Mouse (Mus musculus) intestine, embryonic 14.5 days (tissue): ENCODE results near the gene Elac2. TPM values are rescaled to one million over a fixed set of nuclear protein-coding genes. Genes with fewer than 3 reads are reported as not detected.

ENCODE experiments used
- ATAC-seq: fragments of 200-750 bp; cut with Nextera tagmentation; replicated peaks from 2 replicates; pipeline ENCODE4 v1.8.0; 2017; ENCODE audit warnings: low read depth, moderate number of reproducible peaks, moderate TSS enrichment, moderate library complexity; ENCODE audit not compliant: low FRiP score, low TSS enrichment
- DNase-seq: peaks from one replicate; pipeline ENCODE4 v3.0.0-alpha.2; 2018; ENCODE audit warnings: low spot score
- H3K27ac ChIP-seq: fragments of 300-500 bp; sonication (generic); 2 replicates; pipeline ENCODE4 v1.5.1; 2014; ENCODE audit warnings: low read depth, mild to moderate bottlenecking, control low read depth
- H3K27me3 ChIP-seq: fragments of 300-500 bp; sonication (generic); replicated peaks from 2 replicates; pipeline ENCODE4 v1.6.1; 2014; ENCODE audit warnings: low read length, control low read depth; ENCODE audit not compliant: control insufficient read depth, insufficient read depth
- H3K36me3 ChIP-seq: fragments of 300-500 bp; sonication (generic); 2 replicates; pipeline ENCODE4 v1.6.1; 2014; ENCODE audit warnings: low read length, control low read depth; ENCODE audit not compliant: control insufficient read depth, insufficient read depth
- H3K4me1 ChIP-seq: fragments of 300-500 bp; sonication (generic); replicated peaks from 2 replicates; pipeline ENCODE4 v1.6.1; 2014; ENCODE audit warnings: low read length, control low read depth, mixed read lengths; ENCODE audit not compliant: control insufficient read depth, insufficient read depth
- H3K4me2 ChIP-seq: fragments of 300-500 bp; sonication (generic); 2 replicates; pipeline ENCODE4 v1.6.1; 2014; ENCODE audit warnings: low read length
- H3K4me3 ChIP-seq: fragments of 300-500 bp; sonication (generic); 2 replicates; pipeline ENCODE4 v1.5.1; 2014; ENCODE audit warnings: low read depth, low read length, control low read depth, mixed read lengths
- H3K9ac ChIP-seq: fragments of 300-500 bp; sonication (generic); 2 replicates; pipeline ENCODE4 v1.6.1; 2014; ENCODE audit warnings: mild to moderate bottlenecking, low read length
- H3K9me3 ChIP-seq: fragments of 300-500 bp; sonication (generic); 2 replicates; pipeline ENCODE4 v1.6.1; 2016; ENCODE audit warnings: low read length, control low read depth; ENCODE audit not compliant: control insufficient read depth
- WGBS: fragments of 180-500 bp; shearing (Covaris S2); extraction: QIAGEN DNeasy Blood & Tissue Kit; methylation state at CpG from one replicate; pipeline ENCODE4 v1.1.7; 2014; 5-methylcytosine and 5-hydroxymethylcytosine counted together
- polyA plus RNA-seq: library from polyadenylated mRNA; unstranded; fragments of >200 nt; fragmentation: Nextera tagmentation; extraction: Ambion mirVana; gene quantifications from 2 replicates; pipeline ENCODE4 v1.2.1, GENCODE M21; 2014

The Elac2 gene
- polyA plus RNA-seq: 31.5 and 32.9 TPM in 2 replicates

DNA sequence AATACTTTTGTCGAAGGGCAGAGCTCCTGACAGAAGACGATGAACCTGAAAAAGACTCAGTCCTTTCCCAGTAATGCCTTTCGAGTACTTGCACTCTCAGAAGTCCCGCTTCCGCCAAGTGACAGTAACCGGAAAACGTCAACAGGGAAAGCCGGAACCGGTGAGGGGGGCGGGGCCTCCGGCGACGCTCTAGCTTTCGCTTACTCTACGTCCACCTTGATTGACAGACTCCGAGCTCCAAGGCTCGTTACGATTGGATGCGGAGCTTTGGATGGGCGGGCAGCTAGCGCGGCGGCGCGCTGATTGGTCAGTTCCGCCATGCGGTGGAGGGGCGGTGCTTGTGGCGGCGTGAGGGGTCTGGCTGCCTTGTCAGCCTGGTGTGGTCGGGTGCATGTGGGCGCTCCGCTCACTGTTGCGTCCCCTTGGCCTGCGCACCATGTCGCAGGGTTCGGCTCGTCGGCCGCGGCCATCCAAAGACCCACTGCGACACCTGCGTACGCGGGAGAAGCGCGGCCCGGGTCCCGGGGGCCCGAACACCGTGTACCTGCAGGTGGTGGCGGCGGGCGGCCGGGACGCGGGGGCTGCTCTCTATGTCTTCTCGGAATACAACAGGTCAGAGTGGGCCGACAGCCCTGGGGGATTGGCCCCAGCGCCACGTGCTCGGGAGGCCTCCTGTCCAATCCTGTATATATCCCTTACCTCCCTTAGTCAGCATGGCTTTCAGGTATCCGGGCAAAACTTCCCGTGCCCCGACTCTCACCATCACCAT lies at the start of gene Elac2:
Gene Elac2 (plus strand): TSS at position 319 of the 769 bp plus-strand sequence.
- H3K36me3 ChIP-seq: peaks cover 20% of the 10 kb centered on the region
- no peak within 1 kb of the TSS; the same call in 1 of the 2 replicates for H3K27ac ChIP-seq
- WGBS: under 1% methylated on average over 65 of the region's 65 CpGs
- H3K27me3 ChIP-seq: no peaks in the 10 kb centered on the region
- H3K4me2 ChIP-seq: peak within 1 kb of the TSS; percentile 84
- ATAC-seq (peak; percentile 100), DNase-seq (peak; percentile 96)
- no peaks in the 10 kb centered on the region for H3K9me3 ChIP-seq
- peak within 1 kb of the TSS; percentile 87 for H3K4me3 ChIP-seq
- H3K4me1 ChIP-seq: peaks cover 14% of the 10 kb centered on the region
- peak within 1 kb of the TSS; percentile 80 for H3K9ac ChIP-seq

DNA sequence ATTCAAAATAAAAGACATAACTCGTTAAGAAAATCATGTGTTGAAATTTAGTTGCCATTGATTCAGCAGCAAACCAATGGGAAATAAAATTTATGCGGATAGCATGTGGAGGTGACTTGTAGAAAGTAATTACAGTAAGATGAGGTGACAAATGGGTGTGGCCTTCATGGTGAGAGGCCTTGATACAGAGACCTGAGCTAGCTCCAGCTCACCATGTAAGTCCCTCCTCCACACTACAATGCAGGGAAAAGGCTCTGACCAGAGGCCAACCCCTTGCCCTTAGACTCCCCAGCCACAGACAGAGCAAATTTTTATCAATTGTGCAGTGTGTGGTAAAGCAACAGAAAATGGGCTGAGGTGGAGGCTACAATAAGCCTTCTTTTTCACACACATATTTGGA lies 49.7 kb upstream of the Elac2 start:
- no peak overlapping the region for H3K27ac ChIP-seq
- H3K4me1 ChIP-seq: no peaks in the 10 kb centered on the region
- H3K4me2 ChIP-seq: no peak overlapping the region
- no peaks in the 10 kb centered on the region for H3K27me3 ChIP-seq
- DNase-seq: no peak
- H3K36me3 ChIP-seq: no peaks in the 10 kb centered on the region
- no peak overlapping the region for H3K4me3 ChIP-seq
- no peaks in the 10 kb centered on the region for H3K9me3 ChIP-seq
- no peak for ATAC-seq
- 89% methylated on average over 2 of the region's 2 CpGs for WGBS
- no peak overlapping the region for H3K9ac ChIP-seq

DNA sequence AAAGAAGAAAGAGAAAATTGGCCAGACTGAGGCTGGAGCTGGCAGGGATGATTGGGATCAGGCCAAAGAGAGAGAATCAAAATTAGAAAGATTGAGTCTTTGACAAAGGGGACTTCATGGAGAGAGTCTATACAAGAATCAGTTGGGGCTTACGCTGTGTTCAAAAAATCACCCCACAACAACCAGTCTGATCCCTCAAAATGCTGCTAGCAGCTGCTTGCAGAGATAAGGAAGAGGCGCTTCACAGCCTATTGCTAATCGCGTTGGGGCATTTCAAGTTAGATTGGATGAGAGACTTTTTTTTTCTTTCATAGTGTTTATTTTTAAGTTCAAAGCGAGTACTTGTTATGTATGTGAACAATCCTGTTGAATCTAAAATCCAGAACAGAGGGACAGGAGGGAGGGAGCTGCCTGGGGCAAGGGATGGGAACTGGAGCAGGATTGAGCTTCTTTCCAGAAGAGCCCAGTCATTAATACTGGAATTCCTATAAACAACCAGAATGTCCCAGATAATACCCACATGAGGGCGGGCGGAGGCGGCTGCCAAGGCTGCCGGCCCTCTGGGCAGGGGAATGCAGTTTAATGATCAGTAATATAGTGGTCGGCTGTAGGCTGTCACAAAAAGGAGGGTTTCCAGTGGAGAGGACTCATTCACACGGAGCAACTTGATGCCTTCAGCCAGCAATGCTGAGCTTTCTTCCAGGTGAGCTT lies 47.6 kb upstream of the Elac2 start:
- 42% methylated on average over 11 of the region's 11 CpGs for WGBS
- Histone ChIP-seq H3K36me3 (no peaks in the 10 kb centered on the region), H3K27me3 (no peaks in the 10 kb centered on the region), H3K4me3 (no peak overlapping the region), H3K4me2 (no peak overlapping the region), H3K9ac (no peak overlapping the region), H3K4me1 (no peaks in the 10 kb centered on the region), H3K27ac (no peak overlapping the region), H3K9me3 (no peaks in the 10 kb centered on the region)
- ATAC-seq: no peak
- no peak for DNase-seq

DNA sequence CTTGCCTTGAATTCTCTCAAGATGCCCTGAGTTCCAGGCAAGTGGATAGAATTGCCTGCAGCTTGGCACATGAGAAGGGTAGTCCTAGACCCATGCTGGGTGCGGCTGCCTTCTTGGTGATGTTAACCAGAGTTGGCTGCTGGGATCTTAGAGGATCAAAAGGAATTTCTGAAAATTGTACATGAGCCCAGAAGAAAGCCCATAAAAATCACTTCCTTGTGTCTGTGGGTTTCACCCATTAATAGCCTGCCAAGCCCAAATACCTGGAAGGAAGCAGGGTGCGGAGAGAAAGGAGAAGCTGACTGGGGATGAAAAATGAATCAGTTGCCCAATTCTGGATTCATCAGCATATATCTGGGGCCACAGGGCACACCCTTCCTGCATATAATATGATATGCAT lies 41.6 kb upstream of the Elac2 start:
- ATAC-seq: no peak
- WGBS: 75% methylated on average over 2 of the region's 2 CpGs
- Histone ChIP-seq H3K4me2 (no peak overlapping the region), H3K9ac (no peak overlapping the region), H3K36me3 (no peaks in the 10 kb centered on the region), H3K9me3 (no peaks in the 10 kb centered on the region), H3K4me1 (no peaks in the 10 kb centered on the region), H3K4me3 (no peak overlapping the region), H3K27me3 (no peaks in the 10 kb centered on the region), H3K27ac (no peak overlapping the region)
- no peak for DNase-seq

DNA sequence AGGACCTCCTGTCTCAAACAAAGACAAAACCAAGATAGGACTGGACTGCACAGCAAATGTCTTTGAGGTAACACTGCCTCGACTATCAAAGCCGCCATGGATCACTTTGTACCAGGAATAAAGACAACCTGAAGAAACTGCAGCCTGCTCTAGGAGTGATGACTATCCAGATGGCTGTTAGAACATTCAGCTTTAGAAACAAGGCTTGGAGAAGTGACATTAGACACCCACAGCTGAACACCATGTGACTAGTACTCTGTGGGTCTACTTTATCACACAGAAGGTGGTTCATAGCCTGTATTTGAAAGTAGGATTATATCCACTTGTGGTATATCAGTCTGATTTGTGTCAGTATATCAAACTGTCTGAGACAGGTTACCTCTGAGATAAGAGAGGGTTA lies 37.6 kb upstream of the Elac2 start:
- Histone ChIP-seq H3K4me3 (no peak overlapping the region), H3K9me3 (no peaks in the 10 kb centered on the region), H3K27me3 (no peaks in the 10 kb centered on the region), H3K36me3 (no peaks in the 10 kb centered on the region), H3K9ac (no peak overlapping the region), H3K4me1 (no peaks in the 10 kb centered on the region), H3K27ac (no peak overlapping the region), H3K4me2 (no peak overlapping the region)
- no peak for ATAC-seq
- WGBS: 91% methylated on average over 2 of the region's 2 CpGs
- no peak for DNase-seq

DNA sequence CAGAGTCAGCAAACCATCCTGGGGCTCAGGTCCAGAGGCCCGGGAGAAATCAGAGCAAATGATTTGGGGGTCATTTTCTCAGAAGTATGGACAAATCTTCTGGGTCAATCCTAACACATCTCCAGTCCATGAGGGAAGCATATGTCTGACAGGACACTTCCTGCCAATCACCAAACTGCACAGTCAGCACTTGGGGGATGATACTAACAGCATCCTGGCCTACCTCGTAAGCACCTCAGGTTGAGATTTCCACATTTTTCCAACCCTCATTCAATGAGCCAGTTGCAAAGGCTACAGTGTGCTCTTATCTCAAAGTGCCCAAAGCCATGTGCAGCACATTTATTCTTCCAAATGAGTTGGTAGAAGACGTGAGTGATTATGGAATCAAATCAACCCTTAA lies 29.1 kb upstream of the Elac2 start:
- Histone ChIP-seq H3K9ac (no peak overlapping the region), H3K36me3 (no peaks in the 10 kb centered on the region), H3K9me3 (no peaks in the 10 kb centered on the region), H3K27me3 (no peaks in the 10 kb centered on the region), H3K4me2 (no peak overlapping the region), H3K4me1 (no peaks in the 10 kb centered on the region), H3K4me3 (no peak overlapping the region), H3K27ac (no peak overlapping the region)
- no peak for DNase-seq
- ATAC-seq: no peak
- 76% methylated on average over 3 of the region's 3 CpGs for WGBS

DNA sequence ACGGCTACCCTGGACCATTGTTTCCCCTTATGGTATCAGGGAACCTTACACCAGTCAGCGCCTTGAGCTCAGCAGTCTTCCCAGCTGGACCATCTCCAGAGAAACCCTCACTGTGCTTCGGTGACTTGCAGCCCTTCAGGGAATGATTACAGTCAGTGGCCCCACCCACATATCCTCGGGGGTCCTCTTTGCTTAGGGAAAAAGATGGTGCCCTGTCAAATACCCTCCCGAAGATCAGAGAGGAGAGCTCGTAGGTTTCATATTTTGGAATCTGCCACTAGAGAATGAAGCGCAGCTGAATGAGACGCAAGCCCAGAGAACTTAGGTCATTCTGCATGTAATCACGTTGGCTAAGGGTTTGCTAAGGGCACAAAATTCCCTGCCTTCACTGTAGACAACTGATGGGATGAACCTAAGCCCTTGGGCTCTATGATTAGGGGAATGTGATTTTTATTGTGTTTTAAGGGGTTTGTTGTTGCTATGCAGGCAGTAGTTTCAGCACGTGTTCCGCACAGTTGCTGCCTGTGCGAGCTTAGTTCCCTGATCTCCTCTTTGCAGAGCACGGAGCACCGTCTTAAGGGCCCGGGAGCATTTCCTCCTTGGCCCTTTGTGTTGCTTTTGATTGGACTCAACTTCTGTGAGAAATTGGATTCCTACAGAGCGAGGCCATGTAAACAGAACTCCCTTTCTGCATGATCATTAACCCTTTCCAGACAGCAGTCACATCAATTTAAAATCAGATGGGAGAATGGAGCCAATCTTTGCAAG lies 21.7 kb upstream of the Elac2 start:
- H3K9me3 ChIP-seq: no peaks in the 10 kb centered on the region
- H3K27ac ChIP-seq: peak overlapping the region; percentile 43; the same call in 1 of the 2 replicates
- whole genome bisulfite sequencing: 5% methylated on average over 16 of the region's 16 CpGs
- H3K4me3 ChIP-seq: peak overlapping the region; percentile 16; the same call in 1 of the 2 replicates
- H3K27me3 ChIP-seq: no peaks in the 10 kb centered on the region
- H3K4me1 ChIP-seq: peaks cover 10% of the 10 kb centered on the region
- H3K4me2 ChIP-seq: peak overlapping the region; percentile 48
- DNase-seq (peak; percentile 67), ATAC-seq (peak; percentile 50; the same call in 1 of the 2 replicates)
- peak overlapping the region; percentile 1; the same call in 1 of the 2 replicates for H3K9ac ChIP-seq
- H3K36me3 ChIP-seq: no peaks in the 10 kb centered on the region

DNA sequence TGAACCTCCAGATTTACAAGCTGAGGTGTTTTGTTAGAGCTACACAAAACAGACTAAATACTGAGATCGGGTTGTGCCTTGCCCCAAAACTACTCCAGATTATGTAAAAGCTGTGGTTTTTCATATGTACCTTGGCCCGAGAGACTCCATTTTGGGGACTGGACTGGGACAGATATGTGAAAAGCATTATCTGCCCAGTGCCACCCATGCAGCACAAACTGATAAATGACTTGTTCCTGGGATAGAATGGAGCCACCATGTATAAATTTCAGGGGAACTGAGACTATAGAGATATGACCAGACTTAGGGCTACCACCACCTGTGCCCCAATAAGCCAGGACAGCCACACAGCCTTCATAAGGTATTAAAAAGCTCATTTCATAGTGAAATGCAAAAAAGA lies 16.2 kb upstream of the Elac2 start:
- H3K4me3 ChIP-seq: no peak overlapping the region
- WGBS: 92% methylated on average over 2 of the region's 2 CpGs

More for the DNA sequence above, 16.2 kb upstream of the Elac2 start:
- H3K4me2 ChIP-seq: no peak overlapping the region
- no peaks in the 10 kb centered on the region for H3K27me3 ChIP-seq
- ATAC-seq (no peak), DNase-seq (no peak)
- peaks cover 3% of the 10 kb centered on the region for H3K4me1 ChIP-seq
- H3K36me3 ChIP-seq: no peaks in the 10 kb centered on the region
- H3K9me3 ChIP-seq: no peaks in the 10 kb centered on the region
- H3K9ac ChIP-seq: no peak overlapping the region
- no peak overlapping the region for H3K27ac ChIP-seq
